Comparison of ENCODE assay signal across 25 mouse cellular contexts in genomic region chr10:84374996-84375395, GRCm38 (mm10).
A peak's percentile ranks its signal among the peaks of the same experiment; 100 is the strongest.
DNase-seq lines count a peak whose midpoint lies in the region; ATAC-seq and TF ChIP-seq lines count a peak whose summit lies in the region.
"Had no signal": no experiment of that assay in that cellular context is flagged by ENCODE, and none has a peak within 500 bp of the region (broad histone marks: within the 10 kb centered on the region; RNA-seq: fewer than 3 reads in every experiment).

No protein-coding gene starts in this region.

- no peak for ATAC-seq in midbrain, embryonic 11.5 days (ENCODE audit: low FRiP score)
- no peak for ATAC-seq in midbrain, embryonic 15.5 days (replicated peaks)
- ATAC-seq: activated CD4-positive, CD25-positive, alpha-beta regulatory T cell, adult 4 months; forebrain, embryonic 14.5 days; forebrain, postnatal 0 days; intestine, postnatal 0 days had no signal

- no peaks in the 10 kb centered on the region for H3K4me1 ChIP-seq in heart, adult 2 months (ENCODE audit: control insufficient read depth, insufficient read depth, low read length)
- peaks cover 16% of the 10 kb centered on the region for H3K4me1 ChIP-seq in midbrain, embryonic 11.5 days (ENCODE audit: control insufficient read depth, insufficient read depth, low read length)
- H3K4me1 ChIP-seq in midbrain, embryonic 15.5 days = peaks cover 15% of the 10 kb centered on the region

- H3K27me3 ChIP-seq in heart, adult 2 months (ENCODE audit: control insufficient read depth, insufficient read depth, low read length) = no peaks in the 10 kb centered on the region
- no peaks in the 10 kb centered on the region for H3K27me3 ChIP-seq in midbrain, embryonic 11.5 days (ENCODE audit: control insufficient read depth, insufficient read depth, low read length)
- no peaks in the 10 kb centered on the region for H3K27me3 ChIP-seq in midbrain, embryonic 15.5 days (replicated peaks)
- H3K27me3 ChIP-seq: embryonic facial prominence, embryonic 12.5 days; embryonic facial prominence, embryonic 15.5 days; heart, embryonic 12.5 days; heart, embryonic 15.5 days; hindbrain, embryonic 12.5 days; hindbrain, embryonic 15.5 days had no signal

- no peak overlapping the region for H3K27ac ChIP-seq in heart, adult 2 months
- H3K27ac ChIP-seq in midbrain, embryonic 11.5 days (ENCODE audit: low read depth, low read length) = no peak overlapping the region
- H3K27ac ChIP-seq in midbrain, embryonic 15.5 days = no peak overlapping the region
- H3K27ac ChIP-seq: embryonic facial prominence, embryonic 12.5 days; embryonic facial prominence, embryonic 15.5 days; gastrocnemius, adult 2 months; heart, embryonic 15.5 days; hindbrain, embryonic 12.5 days; hindbrain, embryonic 15.5 days had no signal

- intact Hi-C loops in heart, adult 2 months (cut with DNase I) = no loop called here

- H3K36me3 ChIP-seq in heart, adult 2 months (ENCODE audit: control insufficient read depth, insufficient read depth, low read length) = peaks cover 2% of the 10 kb centered on the region; the same call in 1 of the 2 replicates
- H3K36me3 ChIP-seq in midbrain, embryonic 11.5 days (ENCODE audit: control insufficient read depth, insufficient read depth, low read length) = peaks cover 9% of the 10 kb centered on the region; the same call in 1 of the 2 replicates
- H3K36me3 ChIP-seq in midbrain, embryonic 15.5 days (replicated peaks) = peaks cover 11% of the 10 kb centered on the region

- no peak overlapping the region for H3K4me3 ChIP-seq in heart, adult 2 months
- no peak overlapping the region for H3K4me3 ChIP-seq in midbrain, embryonic 11.5 days (ENCODE audit: low read depth, low read length)
- no peak overlapping the region for H3K4me3 ChIP-seq in midbrain, embryonic 15.5 days
- H3K4me3 ChIP-seq: embryonic facial prominence, embryonic 12.5 days; embryonic facial prominence, embryonic 15.5 days; gastrocnemius, adult 2 months; heart, embryonic 12.5 days; heart, embryonic 15.5 days; hindbrain, embryonic 12.5 days; hindbrain, embryonic 15.5 days had no signal

- TF ChIP-seq CTCF in heart, adult 2 months (IDR thresholded peaks at IDR 0.05) = no peak

- H3K79me2 ChIP-seq in heart, adult 2 months (replicated peaks; ENCODE audit: control insufficient read depth, insufficient read depth, low read length) = no peaks in the 10 kb centered on the region; the same call in 1 of the 2 replicates

- DNase-seq in cerebellum, adult 11-12 months = peak; percentile 36
- DNase-seq in cerebellum, postnatal 36 days = no peak
- peak; percentile 73 for DNase-seq in cerebellum, postnatal 14 days
- no peak for DNase-seq in cerebellum, adult 8-10 months
- DNase-seq in heart, postnatal 4 days = peak; percentile 8
- DNase-seq in heart, adult 2 months = no peak
- peak; percentile 69 for DNase-seq in midbrain, embryonic 11.5 days (ENCODE audit: low spot score, missing footprints)
- DNase-seq: adrenal gland, adult 8-10 months; adrenal gland, postnatal 25 days; cerebellum, adult 9-10 months; forebrain, postnatal 0 days; gastrocnemius, adult 2 months; gastrocnemius, postnatal 14 days; heart, adult 18-20 months; heart, postnatal 14 days had no signal

- no peak for TF ChIP-seq EP300 in heart, adult 2 months (IDR thresholded peaks at IDR 0.05; ENCODE audit: insufficient read depth, low read depth, low read length)

- WGBS in heart, adult 2 months = 92% methylated on average over 18 of the region's 18 CpGs
- 96% methylated on average over 18 of the region's 18 CpGs for WGBS in midbrain, embryonic 11.5 days
- WGBS in midbrain, embryonic 15.5 days = 97% methylated on average over 18 of the region's 18 CpGs

- no peak overlapping the region for H3K4me2 ChIP-seq in midbrain, embryonic 11.5 days
- no peak overlapping the region for H3K4me2 ChIP-seq in midbrain, embryonic 15.5 days
- H3K4me2 ChIP-seq: embryonic facial prominence, embryonic 12.5 days; embryonic facial prominence, embryonic 15.5 days; heart, embryonic 12.5 days; heart, embryonic 15.5 days; hindbrain, embryonic 12.5 days; hindbrain, embryonic 15.5 days had no signal

- no peak for TF ChIP-seq POLR2A in heart, adult 2 months (IDR thresholded peaks at IDR 0.05; ENCODE audit: insufficient read depth, low read depth, low read length)

- H3K9me3 ChIP-seq in midbrain, embryonic 11.5 days (ENCODE audit: control insufficient read depth, low read length) = no peaks in the 10 kb centered on the region
- H3K9me3 ChIP-seq in midbrain, embryonic 15.5 days = no peaks in the 10 kb centered on the region
- H3K9me3 ChIP-seq: embryonic facial prominence, embryonic 12.5 days; embryonic facial prominence, embryonic 15.5 days; heart, embryonic 12.5 days; heart, embryonic 15.5 days; hindbrain, embryonic 12.5 days; hindbrain, embryonic 15.5 days had no signal

- no peak overlapping the region for H3K9ac ChIP-seq in heart, adult 2 months (ENCODE audit: low read depth, low read length)
- H3K9ac ChIP-seq in midbrain, embryonic 11.5 days (ENCODE audit: low read length) = no peak overlapping the region
- no peak overlapping the region for H3K9ac ChIP-seq in midbrain, embryonic 15.5 days
- H3K9ac ChIP-seq: embryonic facial prominence, embryonic 12.5 days; embryonic facial prominence, embryonic 15.5 days; forebrain, postnatal 0 days; heart, embryonic 12.5 days; heart, embryonic 15.5 days; hindbrain, embryonic 12.5 days; hindbrain, embryonic 15.5 days had no signal

Comparison
In these comparisons a context has a peak if more than half of its experiments do, and no peak if none do; other contexts are left out.
1. DNase-seq: peak in cerebellum, adult 11-12 months (single experiment), cerebellum, postnatal 14 days (2 of 2), heart, postnatal 4 days (single experiment) and midbrain, embryonic 11.5 days (single experiment); none in cerebellum, postnatal 36 days (0 of 2), cerebellum, adult 8-10 months (single experiment) and heart, adult 2 months (0 of 2).